Mouse (Mus musculus) adrenal gland, adult 2 months (tissue): ENCODE measurements around the gene Lpar4. TPM values are rescaled to one million over a fixed set of nuclear protein-coding genes. Genes with fewer than 3 reads are reported as not detected.

Source experiments
- DNase-seq: peaks from one replicate; pipeline ENCODE4 v3.0.0; 2021
- long read RNA-seq: library from polyadenylated mRNA; stranded (forward); transcript quantifications from one replicate; pipeline ENCODE4 v2.0.0, GENCODE M21; 2021
- polyA plus RNA-seq: library from polyadenylated mRNA; depleted of rRNA; stranded (reverse); fragments of >200 nt; gene quantifications from 2 replicates; pipeline ENCODE4 v1.2.3, GENCODE M21; 2012; rRNA removed
- total RNA-seq, 2 experiments: library from RNA; stranded (reverse); gene quantifications; 2 replicates each; pipeline ENCODE4 v1.2.3; 2021

The Lpar4 gene
- total RNA-seq, result 1 to 10 TPM in 1 of 2 experiments, under 1 TPM in 1; 0.75 to 1.5 TPM
- polyA plus RNA-seq, result 0.06 and 0.21 TPM in 2 replicates
- long read RNA-seq, full-length matches to known transcripts, result 1 of 1 reads
- long read RNA-seq, partial matches to known transcripts, result 0 of 1 reads
- long read RNA-seq, other reads (novel, unspliced or antisense), result 0 of 1 reads

DNA sequence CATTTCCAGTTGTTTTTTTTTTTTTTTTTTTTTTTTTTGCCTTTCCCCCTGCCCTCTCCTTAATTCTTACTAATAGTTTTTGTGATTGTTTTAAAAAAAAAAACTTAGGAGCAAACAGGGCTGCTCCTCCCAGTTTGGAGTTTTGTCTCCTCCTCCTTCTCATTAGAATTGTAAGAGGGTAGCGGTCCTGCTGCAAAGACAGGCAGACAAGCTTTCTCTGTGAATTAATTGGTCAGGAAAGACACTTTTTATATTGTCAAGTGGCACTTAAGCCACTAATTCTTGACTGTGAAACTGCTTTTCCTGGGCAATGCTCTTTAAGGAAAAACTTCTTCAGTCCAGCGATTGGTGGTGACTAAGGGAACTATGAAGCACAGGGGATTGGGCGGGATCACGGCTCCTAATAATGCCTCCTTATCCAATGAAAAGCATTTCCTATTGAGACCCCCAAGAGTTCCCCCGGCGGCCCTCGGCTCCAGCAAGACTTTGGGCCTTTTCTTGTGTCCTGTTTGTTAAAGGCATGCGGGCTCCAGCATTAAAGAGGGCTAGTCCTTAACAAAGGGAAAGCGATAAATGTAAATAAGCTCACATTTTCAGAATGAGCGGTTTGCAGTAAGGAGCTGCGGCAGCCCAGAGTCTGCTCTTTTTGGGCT is at the start of gene Lpar4:
Lpar4 (plus strand) TSS at position 451 of the 653 bp plus-strand sequence.
- peak; percentile 24 for DNase-seq

DNA sequence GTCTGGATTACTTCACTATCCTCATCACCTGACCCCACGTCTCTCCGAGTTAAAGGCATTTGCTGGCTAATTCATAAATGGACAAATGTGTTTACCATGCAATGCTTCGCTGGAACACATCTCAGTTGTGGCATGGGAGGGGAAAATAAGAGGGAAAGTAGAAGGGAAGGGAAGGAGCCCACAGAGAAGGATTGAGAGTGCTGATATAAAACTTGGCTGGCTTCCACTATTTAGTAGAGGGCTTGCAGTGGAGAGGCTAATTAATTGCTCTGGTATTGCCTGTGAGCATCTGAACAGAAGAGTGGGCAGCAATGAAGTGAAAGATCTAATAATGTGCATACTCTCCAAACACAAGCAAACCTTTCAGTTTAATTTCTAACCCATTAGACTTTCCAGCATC is 49.0 kb upstream of the Lpar4 start:
- DNase-seq, result no peak

DNA sequence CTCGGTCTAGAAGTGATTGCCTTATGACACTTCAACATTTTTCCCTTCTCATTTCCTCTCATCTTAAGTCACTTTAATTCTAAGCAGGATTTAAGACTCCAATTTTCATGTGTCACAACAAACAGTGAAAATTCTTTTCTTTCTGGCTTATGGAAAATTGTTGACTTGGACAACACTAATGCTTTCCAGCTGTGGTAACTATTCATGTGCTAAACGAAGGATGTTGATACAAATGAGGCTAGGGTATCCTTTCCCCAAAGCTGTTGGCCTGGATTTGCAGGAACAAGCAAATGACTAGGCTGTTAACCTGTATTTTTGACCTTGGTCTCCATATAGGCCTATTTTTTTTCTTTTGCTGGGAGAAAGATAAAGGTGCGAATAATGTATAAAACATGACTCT is 48.5 kb upstream of the Lpar4 start:
- no peak for DNase-seq

DNA sequence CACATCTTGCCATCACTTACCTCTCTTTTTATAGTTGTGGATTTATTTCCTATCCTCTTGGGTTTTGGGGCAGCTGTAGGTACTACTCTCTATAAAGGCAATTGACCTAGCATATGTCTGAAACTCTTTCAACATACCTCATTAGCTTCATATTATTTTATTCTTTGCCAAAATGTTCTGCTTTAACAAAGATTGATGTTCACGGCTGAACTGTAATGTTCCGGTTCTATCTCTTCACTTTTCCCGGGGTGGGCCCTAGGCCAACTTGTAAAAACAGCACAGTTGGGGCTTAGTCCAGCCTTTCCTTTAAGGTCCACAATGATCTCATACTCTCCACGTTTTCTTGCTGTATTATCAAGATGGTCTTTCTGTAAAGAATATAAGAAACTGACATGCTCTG is 48.1 kb upstream of the Lpar4 start:
- DNase-seq, result no peak

DNA sequence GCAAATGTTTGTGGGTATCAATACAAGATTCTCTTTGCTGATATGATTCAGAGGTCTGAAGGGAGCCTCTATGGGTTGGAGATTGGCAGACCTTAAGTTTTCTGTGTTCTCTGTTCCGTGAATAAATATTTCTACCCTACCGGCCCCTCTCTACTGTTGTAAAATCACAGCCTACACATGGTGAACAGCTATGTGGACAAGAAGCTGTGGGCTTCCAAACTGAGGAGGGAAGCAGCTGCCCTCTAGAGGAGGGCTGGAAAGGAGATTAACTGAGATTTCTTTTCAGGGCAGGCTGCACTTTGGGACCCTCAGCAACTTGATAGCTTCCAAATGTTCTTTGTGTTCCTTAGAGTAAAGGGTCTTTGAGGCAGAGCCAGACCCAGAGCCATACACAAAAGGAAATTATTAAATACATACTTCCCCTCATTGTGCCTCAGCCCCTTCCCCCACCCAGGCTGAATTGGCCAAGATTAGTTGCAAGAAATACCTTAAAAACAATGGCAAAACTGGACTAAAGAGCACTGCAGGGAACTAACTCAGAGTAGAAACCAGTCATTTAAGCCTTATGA is 22.6 kb upstream of the Lpar4 start:
- DNase-seq, result no peak

GRCm38 (mm10) chrX:106920828-106921619 is 599 bp downstream of the Lpar4 start:
- DNase-seq, result no peak

- no peak for DNase-seq
Observed at GRCm38 (mm10) chrX:106924572-106924971, 4.1 kb downstream of the Lpar4 start.

- no peak for DNase-seq
Observed at GRCm38 (mm10) chrX:106939326-106939725, 18.9 kb downstream of the Lpar4 start.

- DNase-seq, result no peak
Observed at GRCm38 (mm10) chrX:106950558-106950957, 30.1 kb downstream of the Lpar4 start.

GRCm38 (mm10) chrX:106951016-106951415 is 30.6 kb downstream of the Lpar4 start:
- DNase-seq, result no peak

DNA sequence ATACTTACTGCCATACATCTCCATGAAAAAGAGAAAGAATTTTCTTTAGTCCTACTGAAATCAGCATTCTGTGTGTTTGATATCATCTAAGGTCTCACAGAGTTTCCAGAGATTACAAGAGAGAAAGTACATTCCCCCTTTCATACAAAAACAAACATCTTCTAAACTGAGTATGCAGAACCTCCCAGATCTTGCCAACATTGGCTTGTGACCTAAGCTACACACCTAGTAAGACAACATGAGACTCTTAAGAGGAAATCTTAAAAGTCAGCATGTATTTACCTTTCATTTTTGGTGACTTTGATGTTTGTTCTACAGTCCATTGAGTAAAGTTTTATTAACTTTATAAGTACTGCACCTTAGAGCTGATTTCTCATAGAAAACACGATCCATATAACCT is 33.4 kb downstream of the Lpar4 start:
- DNase-seq, result no peak

GRCm38 (mm10) chrX:106962233-106962632 is 41.8 kb downstream of the Lpar4 start:
- DNase-seq, result no peak

- DNase-seq, result peak; percentile 33
Observed at GRCm38 (mm10) chrX:106964326-106964725, 43.9 kb downstream of the Lpar4 start.

Other genes starting within 250 kb of the Lpar4 start
- gene Rtl3, start 80.0 kb upstream of the Lpar4 start, total RNA-seq, result under 1 TPM; 0.31 to 0.32 TPM
- 0.24 and 0.44 TPM in 2 replicates for gene Rtl3, start 80.0 kb upstream of the Lpar4 start, polyA plus RNA-seq
- under 1 TPM; 0.17 to 0.35 TPM for gene P2ry10, start 167.9 kb downstream of the Lpar4 start, total RNA-seq
- 0.04 TPM in 1 of 2 replicates, not detected in the other for gene P2ry10, start 167.9 kb downstream of the Lpar4 start, polyA plus RNA-seq
- 1 to 10 TPM in 1 of 2 experiments, under 1 TPM in 1; 0.92 to 1.8 TPM for gene P2ry10b, start 228.3 kb downstream of the Lpar4 start, total RNA-seq
- 1.7 and 1.9 TPM in 2 replicates for gene P2ry10b, start 228.3 kb downstream of the Lpar4 start, polyA plus RNA-seq